Mouse (Mus musculus): ENCODE measurements at regions not wholly inside any gene's neighbourhood (a gene's known extent, or its start where the extent isn't known, plus 50 kb on each side); places are given as distances from the start of the nearest gene placed in this dataset.
A peak's percentile ranks its signal among the peaks of the same experiment; 100 is the strongest.
"Not testable (repeated sequence)": the region's sequence is repeated elsewhere in the genome, so short reads cannot be mapped to it uniquely, and the experiment has no call there.

- ATAC-seq (replicated peaks; ENCODE audit: poor library complexity, severe bottlenecking): not testable (repeated sequence)
Observed at GRCm38 (mm10) chr2:100569891-100570290, 1054.6 kb upstream of the Rag2 start.

GRCm38 (mm10) chr2:100590643-100591042 is 1033.9 kb upstream of the Rag2 start:
- not testable (repeated sequence) for ATAC-seq (replicated peaks; ENCODE audit: poor library complexity, severe bottlenecking)

- not testable (repeated sequence) for ATAC-seq (replicated peaks; ENCODE audit: poor library complexity, severe bottlenecking)
Observed at GRCm38 (mm10) chr2:100626183-100626582, 998.3 kb upstream of the Rag2 start.

- not testable (repeated sequence) for ATAC-seq (replicated peaks; ENCODE audit: poor library complexity, severe bottlenecking)
Observed at GRCm38 (mm10) chr2:100652742-100653141, 971.8 kb upstream of the Rag2 start.

- not testable (repeated sequence) for ATAC-seq (replicated peaks; ENCODE audit: poor library complexity, severe bottlenecking)
Observed at GRCm38 (mm10) chr2:100671384-100672039, 953.0 kb upstream of the Rag2 start.

GRCm38 (mm10) chr2:100708395-100708794 is 916.1 kb upstream of the Rag2 start:
- not testable (repeated sequence) for ATAC-seq (replicated peaks; ENCODE audit: poor library complexity, severe bottlenecking)

GRCm38 (mm10) chr2:100743294-100743693 is 881.2 kb upstream of the Rag2 start:
- ATAC-seq (replicated peaks; ENCODE audit: poor library complexity, severe bottlenecking): not testable (repeated sequence)

- peak; percentile 72 for ATAC-seq (replicated peaks; ENCODE audit: poor library complexity, severe bottlenecking)
Observed at GRCm38 (mm10) chr2:100755033-100755432, 869.5 kb upstream of the Rag2 start.

- no peak for ATAC-seq (replicated peaks; ENCODE audit: poor library complexity, severe bottlenecking)
Observed at GRCm38 (mm10) chr2:100785392-100785791, 839.1 kb upstream of the Rag2 start.

GRCm38 (mm10) chr2:100795578-100795977 is 828.9 kb upstream of the Rag2 start:
- ATAC-seq (replicated peaks; ENCODE audit: poor library complexity, severe bottlenecking): no peak

- ATAC-seq (replicated peaks; ENCODE audit: poor library complexity, severe bottlenecking): no peak
Observed at GRCm38 (mm10) chr2:100796830-100797229, 827.7 kb upstream of the Rag2 start.

- ATAC-seq (replicated peaks; ENCODE audit: poor library complexity, severe bottlenecking): no peak
Observed at GRCm38 (mm10) chr2:100797502-100797901, 827.0 kb upstream of the Rag2 start.

GRCm38 (mm10) chr2:100812546-100812945 is 812.0 kb upstream of the Rag2 start:
- ATAC-seq (replicated peaks; ENCODE audit: poor library complexity, severe bottlenecking): no peak

- ATAC-seq (replicated peaks; ENCODE audit: poor library complexity, severe bottlenecking): no peak
Observed at GRCm38 (mm10) chr2:100814613-100815258, 809.8 kb upstream of the Rag2 start.

GRCm38 (mm10) chr2:100834056-100834455 is 790.5 kb upstream of the Rag2 start:
- no peak for ATAC-seq (replicated peaks; ENCODE audit: poor library complexity, severe bottlenecking)

GRCm38 (mm10) chr2:100857772-100858171 is 766.7 kb upstream of the Rag2 start:
- no peak for ATAC-seq (replicated peaks; ENCODE audit: poor library complexity, severe bottlenecking)

GRCm38 (mm10) chr2:100865495-100865894 is 759.0 kb upstream of the Rag2 start:
- ATAC-seq (replicated peaks; ENCODE audit: poor library complexity, severe bottlenecking): no peak

Measured in granulocyte monocyte progenitor cell, adult 5-6 weeks (primary cell).